In the genomic region with DNA sequence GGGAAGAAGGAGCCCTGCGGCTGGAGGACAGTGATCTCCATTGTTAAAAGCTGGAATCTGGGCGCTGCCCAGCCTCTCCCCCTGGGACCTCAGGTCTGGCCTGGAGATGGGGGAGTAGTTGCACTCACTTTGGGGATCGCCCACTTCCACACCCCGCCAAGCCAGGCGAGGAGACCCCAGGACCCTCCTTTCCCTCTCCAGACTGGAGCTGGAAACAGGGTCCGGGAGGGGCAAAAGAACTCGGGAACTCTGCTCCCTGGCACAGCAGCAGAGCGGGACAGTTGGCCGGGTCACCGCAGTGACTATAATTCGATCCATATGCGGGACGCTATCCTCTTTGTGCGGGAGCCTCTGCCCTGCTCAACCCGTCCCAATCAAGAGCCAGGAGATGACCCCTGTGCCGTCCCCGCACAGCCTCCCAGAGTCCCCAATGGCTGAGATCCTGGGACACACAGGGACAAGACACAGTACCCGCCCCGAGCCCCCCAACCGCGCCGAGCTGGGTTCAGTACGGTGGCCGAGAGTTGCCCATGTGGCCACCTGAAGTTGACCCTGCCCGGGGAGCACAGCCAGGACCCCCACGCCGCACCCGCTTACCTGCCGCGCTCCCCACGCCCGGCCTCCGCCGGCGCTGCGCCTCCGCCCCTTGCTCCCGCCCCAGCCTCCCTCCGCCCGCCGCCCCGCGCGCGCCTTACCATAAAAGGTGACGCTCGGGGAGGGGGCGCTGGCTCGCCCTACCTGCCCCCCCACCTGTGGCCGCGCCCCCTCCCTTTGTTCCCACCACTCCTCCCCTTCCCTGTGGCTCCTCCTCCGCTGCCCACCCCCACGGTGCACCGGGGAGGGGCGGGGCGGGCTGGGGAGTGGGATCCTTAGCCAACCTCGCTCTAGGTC, we compare ENCODE assay signal across 8 mouse cellular contexts. TPM values are rescaled to one million over a fixed set of nuclear protein-coding genes. Genes with fewer than 3 reads are reported as not detected.
A peak's percentile ranks its signal among the peaks of the same experiment; 100 is the strongest.
DNase-seq lines count a peak whose midpoint lies in the region; ATAC-seq lines count a peak whose summit lies in the region.

No protein-coding gene starts in this region.

- H3K9ac ChIP-seq in kidney, embryonic 14.5 days (ENCODE audit: low read depth, low read length) = peak overlapping the region; percentile 81
- peak overlapping the region; percentile 72 for H3K9ac ChIP-seq in heart, embryonic 15.5 days
- peak overlapping the region; percentile 57 for H3K9ac ChIP-seq in limb, embryonic 15.5 days
- peak overlapping the region; percentile 60 for H3K9ac ChIP-seq in neural tube, embryonic 15.5 days (replicated peaks)

- peak overlapping the region; percentile 90 for H3K27ac ChIP-seq in kidney, embryonic 14.5 days (ENCODE audit: low read depth, low read length)
- peak overlapping the region; percentile 79 for H3K27ac ChIP-seq in heart, embryonic 15.5 days
- H3K27ac ChIP-seq in limb, embryonic 15.5 days = peak overlapping the region; percentile 76
- no peak overlapping the region for H3K27ac ChIP-seq in neural tube, embryonic 15.5 days (replicated peaks)

- DNase-seq in kidney, adult 18-20 months = no peak
- peak; percentile 15 for DNase-seq in adipocyte (ENCODE audit: low spot score)
- DNase-seq in gastrocnemius, adult 8-10 months (ENCODE audit: low spot score in 2 of 2) = no peak
- no peak for DNase-seq in layer of hippocampus, adult 9-10 months (ENCODE audit: low spot score)

- H3K4me2 ChIP-seq in kidney, embryonic 14.5 days (replicated peaks; ENCODE audit: low read depth, low read length) = peak overlapping the region; percentile 94
- H3K4me2 ChIP-seq in heart, embryonic 15.5 days = peak overlapping the region; percentile 76
- peak overlapping the region; percentile 98 for H3K4me2 ChIP-seq in limb, embryonic 15.5 days
- peak overlapping the region; percentile 96 for H3K4me2 ChIP-seq in neural tube, embryonic 15.5 days

- ATAC-seq in kidney, embryonic 14.5 days (ENCODE audit: low FRiP score, low TSS enrichment) = peak; percentile 12; the same call in 1 of the 2 replicates
- no peak for ATAC-seq in heart, embryonic 15.5 days (replicated peaks; ENCODE audit: insufficient number of reproducible peaks, insufficient read depth, low FRiP score, low read depth)
- 0 out of 2 replicates have a peak, but pooled peaks have one; percentile 8 for ATAC-seq in limb, embryonic 15.5 days (ENCODE audit: insufficient number of reproducible peaks, low FRiP score, low TSS enrichment, low read depth)
- peak; percentile 29; the same call in 1 of the 2 replicates for ATAC-seq in neural tube, embryonic 15.5 days (ENCODE audit: low FRiP score)

- H3K4me3 ChIP-seq in kidney, embryonic 14.5 days (ENCODE audit: low read length) = peak overlapping the region; percentile 72
- H3K4me3 ChIP-seq in heart, embryonic 15.5 days = peak overlapping the region; percentile 69
- H3K4me3 ChIP-seq in limb, embryonic 15.5 days = peak overlapping the region; percentile 61
- H3K4me3 ChIP-seq in neural tube, embryonic 15.5 days (replicated peaks) = peak overlapping the region; percentile 63

- H3K27me3 ChIP-seq in kidney, embryonic 14.5 days (ENCODE audit: control insufficient read depth, insufficient read depth, low read length) = no peaks in the 10 kb centered on the region
- H3K27me3 ChIP-seq in heart, embryonic 15.5 days = no peaks in the 10 kb centered on the region
- no peaks in the 10 kb centered on the region for H3K27me3 ChIP-seq in limb, embryonic 15.5 days
- peaks cover 4% of the 10 kb centered on the region; the same call in 1 of the 2 replicates for H3K27me3 ChIP-seq in neural tube, embryonic 15.5 days (replicated peaks)

- under 1% methylated on average over 41 of the region's 57 CpGs for WGBS in kidney, embryonic 14.5 days
- 3% methylated on average over 52 of the region's 57 CpGs for WGBS in heart, embryonic 15.5 days
- WGBS in limb, embryonic 15.5 days = under 1% methylated on average over 44 of the region's 57 CpGs
- WGBS in neural tube, embryonic 15.5 days = under 1% methylated on average over 54 of the region's 57 CpGs

- H3K4me1 ChIP-seq in kidney, embryonic 14.5 days (ENCODE audit: control insufficient read depth, insufficient read depth, low read length) = peaks cover 24% of the 10 kb centered on the region
- H3K4me1 ChIP-seq in heart, embryonic 15.5 days (replicated peaks) = peaks cover 73% of the 10 kb centered on the region
- H3K4me1 ChIP-seq in limb, embryonic 15.5 days = peaks cover 40% of the 10 kb centered on the region
- peaks cover 28% of the 10 kb centered on the region for H3K4me1 ChIP-seq in neural tube, embryonic 15.5 days

- H3K9me3 ChIP-seq in kidney, embryonic 14.5 days (ENCODE audit: control insufficient read depth, low read length) = no peaks in the 10 kb centered on the region
- H3K9me3 ChIP-seq in heart, embryonic 15.5 days (replicated peaks) = no peaks in the 10 kb centered on the region
- no peaks in the 10 kb centered on the region for H3K9me3 ChIP-seq in limb, embryonic 15.5 days
- H3K9me3 ChIP-seq in neural tube, embryonic 15.5 days (replicated peaks) = no peaks in the 10 kb centered on the region

- H3K36me3 ChIP-seq in kidney, embryonic 14.5 days (ENCODE audit: control insufficient read depth, insufficient read depth, low read length) = peaks cover 15% of the 10 kb centered on the region
- H3K36me3 ChIP-seq in heart, embryonic 15.5 days = peaks cover 9% of the 10 kb centered on the region
- peaks cover 8% of the 10 kb centered on the region for H3K36me3 ChIP-seq in limb, embryonic 15.5 days
- peaks cover 6% of the 10 kb centered on the region; the same call in 1 of the 2 replicates for H3K36me3 ChIP-seq in neural tube, embryonic 15.5 days

RNA-seq across cellular contexts. Expression of a gene that starts 6.4 kb away (rescaled TPM):
- 49.4 and 71.3 TPM in 2 replicates for polyA plus RNA-seq in kidney, embryonic 14.5 days (2014; fragmentation: Nextera tagmentation; extraction: Ambion mirVana)
- 48.4 and 59.1 TPM in 2 replicates for polyA plus RNA-seq in heart, embryonic 15.5 days (2015; fragmentation: Nextera tagmentation; extraction: Ambion mirVana)
- 27.1 and 29.3 TPM in 2 replicates for polyA plus RNA-seq in limb, embryonic 15.5 days (2015; fragmentation: Nextera tagmentation; extraction: Ambion mirVana)
- 31.0 and 32.2 TPM in 2 replicates for polyA plus RNA-seq in neural tube, embryonic 15.5 days (2015; fragmentation: Nextera tagmentation; extraction: Ambion mirVana)
- total RNA-seq in gastrocnemius, adult 8-10 months (2022) = 1 to 10 TPM in 2 of 4 experiments, under 1 TPM in 2; 0.46 to 2.2 (median 0.94) TPM

RNA-seq across cellular contexts. Expression of a gene that starts 18.9 kb away (rescaled TPM):
- polyA plus RNA-seq in kidney, embryonic 14.5 days (2014; fragmentation: Nextera tagmentation; extraction: Ambion mirVana) = 0.86 and 1.2 TPM in 2 replicates
- 1.0 and 1.2 TPM in 2 replicates for polyA plus RNA-seq in heart, embryonic 15.5 days (2015; fragmentation: Nextera tagmentation; extraction: Ambion mirVana)
- 0.20 and 0.29 TPM in 2 replicates for polyA plus RNA-seq in limb, embryonic 15.5 days (2015; fragmentation: Nextera tagmentation; extraction: Ambion mirVana)
- polyA plus RNA-seq in neural tube, embryonic 15.5 days (2015; fragmentation: Nextera tagmentation; extraction: Ambion mirVana) = 0.18 and 0.88 TPM in 2 replicates
- total RNA-seq in gastrocnemius, adult 8-10 months (2022) = under 1 TPM; 0.16 to 0.46 (median 0.31) TPM

RNA-seq across cellular contexts. Expression of a gene that starts 24.1 kb away (rescaled TPM):
- 0.07 TPM in 1 of 2 replicates, not detected in the other for polyA plus RNA-seq in kidney, embryonic 14.5 days (2014; fragmentation: Nextera tagmentation; extraction: Ambion mirVana)
- 0.76 and 0.96 TPM in 2 replicates for polyA plus RNA-seq in heart, embryonic 15.5 days (2015; fragmentation: Nextera tagmentation; extraction: Ambion mirVana)
- polyA plus RNA-seq in limb, embryonic 15.5 days (2015; fragmentation: Nextera tagmentation; extraction: Ambion mirVana) = 0.14 and 0.52 TPM in 2 replicates
- polyA plus RNA-seq in neural tube, embryonic 15.5 days (2015; fragmentation: Nextera tagmentation; extraction: Ambion mirVana) = 0.10 and 0.28 TPM in 2 replicates
- 10 to 100 TPM in 3 of 4 experiments, 1 to 10 TPM in 1; 9.2 to 14.0 (median 12.3) TPM for total RNA-seq in gastrocnemius, adult 8-10 months (2022)
